Mouse (Mus musculus) midbrain, postnatal 0 days (tissue): ENCODE measurements around the gene Gdf11. TPM values are rescaled to one million over a fixed set of nuclear protein-coding genes. Genes with fewer than 3 reads are reported as not detected.

Experiments used
- ATAC-seq: fragments of 200-750 bp; cut with Nextera tagmentation; 2 replicates; pipeline ENCODE4 v1.8.0; 2017; ENCODE audit warnings: moderate number of reproducible peaks, mild to moderate bottlenecking, moderate TSS enrichment, moderate library complexity; ENCODE audit not compliant: low FRiP score
- DNase-seq: peaks from one replicate; pipeline ENCODE4 v3.0.0-alpha.2; 2015; ENCODE audit warnings: low spot score
- H3K27ac ChIP-seq: fragments of 300-500 bp; sonication (generic); 2 replicates; pipeline ENCODE4 v1.5.1; 2014; ENCODE audit warnings: low read depth, mild to moderate bottlenecking, low read length, mixed read lengths
- H3K27me3 ChIP-seq: fragments of 300-500 bp; sonication (generic); 2 replicates; pipeline ENCODE4 v1.6.1; 2014; ENCODE audit warnings: low read length, control low read depth, mixed read lengths; ENCODE audit not compliant: insufficient read depth
- H3K36me3 ChIP-seq: fragments of 300-500 bp; sonication (generic); 2 replicates; pipeline ENCODE4 v1.6.1; 2014; ENCODE audit warnings: low read length, control low read depth, mixed read lengths; ENCODE audit not compliant: insufficient read depth
- H3K4me1 ChIP-seq: fragments of 300-500 bp; sonication (generic); 2 replicates; pipeline ENCODE4 v1.6.1; 2014; ENCODE audit warnings: mild to moderate bottlenecking, control low read depth, antibody characterized with exemption, low read length, mixed read lengths; ENCODE audit not compliant: insufficient read depth
- H3K4me2 ChIP-seq: fragments of 300-500 bp; sonication (generic); 2 replicates; pipeline ENCODE4 v1.6.1; 2014; ENCODE audit warnings: low read depth, mild to moderate bottlenecking, low read length, mixed read lengths; ENCODE audit not compliant: poor library complexity, severe bottlenecking
- H3K4me3 ChIP-seq: fragments of 300-500 bp; sonication (generic); 2 replicates; pipeline ENCODE4 v1.5.1; 2014; ENCODE audit warnings: low read depth, mild to moderate bottlenecking, low read length, moderate library complexity
- H3K9ac ChIP-seq: fragments of 300-500 bp; sonication (generic); replicated peaks from 2 replicates; pipeline ENCODE4 v1.6.1; 2014; ENCODE audit warnings: mild to moderate bottlenecking, low read length, moderate library complexity, mixed read lengths; ENCODE audit not compliant: poor library complexity, severe bottlenecking
- H3K9me3 ChIP-seq: fragments of 300-500 bp; sonication (generic); 2 replicates; pipeline ENCODE4 v1.6.1; 2016; ENCODE audit warnings: low read length, control low read depth
- CTCF ChIP-seq: IDR thresholded peaks from 2 replicates; pipeline ENCODE4 v1.5.1; 2016; ENCODE audit warnings: antibody characterized with exemption, mild to moderate bottlenecking
- WGBS: fragments of 180-500 bp; shearing (Covaris S2); extraction: QIAGEN DNeasy Blood & Tissue Kit; methylation state at CpG from one replicate; pipeline ENCODE4 v1.1.7; 2014; 5-methylcytosine and 5-hydroxymethylcytosine counted together
- polyA plus RNA-seq: library from polyadenylated mRNA; unstranded; fragments of >200 nt; fragmentation: Nextera tagmentation; extraction: Ambion mirVana; gene quantifications from 2 replicates; pipeline ENCODE4 v1.2.1, GENCODE M21; 2015
- total RNA-seq: library from RNA; depleted of rRNA; stranded (reverse); fragments of >200 nt; gene quantifications from 2 replicates; pipeline ENCODE4 v1.2.3, GENCODE M21; 2014

The Gdf11 gene
- total and polyA plus RNA-seq, 2 experiments from 2014 or later, result 7.5 to 22.4 TPM

- peaks cover 15% of the 10 kb centered on the region; the same call in 1 of the 2 replicates for H3K36me3 ChIP-seq
- H3K4me3 ChIP-seq, result no peak overlapping the region
- H3K9ac ChIP-seq, result no peak overlapping the region
- no peak overlapping the region for H3K4me2 ChIP-seq
- ATAC-seq, result no peak
- no peaks in the 10 kb centered on the region for H3K4me1 ChIP-seq
- TF ChIP-seq CTCF, result no peak
- H3K9me3 ChIP-seq, result no peaks in the 10 kb centered on the region
- no peak for DNase-seq
- H3K27ac ChIP-seq, result no peak overlapping the region
- H3K27me3 ChIP-seq, result no peaks in the 10 kb centered on the region
Measured at GRCm38 (mm10) chr10:128878291-128878690, 13.2 kb downstream of the Gdf11 start.

GRCm38 (mm10) chr10:128870341-128870740 is 21.2 kb downstream of the Gdf11 start:
- no peaks in the 10 kb centered on the region for H3K4me1 ChIP-seq
- no peak for TF ChIP-seq CTCF
- H3K9ac ChIP-seq, result no peak overlapping the region
- DNase-seq, result no peak
- H3K4me2 ChIP-seq, result no peak overlapping the region
- 80% methylated on average over 3 of the region's 3 CpGs for WGBS
- peaks cover 17% of the 10 kb centered on the region for H3K36me3 ChIP-seq
- H3K27ac ChIP-seq, result no peak overlapping the region
- H3K4me3 ChIP-seq, result no peak overlapping the region
- H3K9me3 ChIP-seq, result no peaks in the 10 kb centered on the region
- no peaks in the 10 kb centered on the region for H3K27me3 ChIP-seq
- no peak for ATAC-seq

GRCm38 (mm10) chr10:128866518-128866917 is 25.0 kb downstream of the Gdf11 start:
- Histone ChIP-seq H3K9ac (no peak overlapping the region), H3K9me3 (no peaks in the 10 kb centered on the region), H3K36me3 (peaks cover 13% of the 10 kb centered on the region; the same call in 1 of the 2 replicates), H3K4me3 (no peak overlapping the region), H3K4me2 (no peak overlapping the region), H3K27ac (no peak overlapping the region), H3K27me3 (no peaks in the 10 kb centered on the region), H3K4me1 (no peaks in the 10 kb centered on the region)
- ATAC-seq (no peak), DNase-seq (no peak)
- WGBS, result 95% methylated on average over 1 of the region's 1 CpGs
- TF ChIP-seq CTCF, result no peak

GRCm38 (mm10) chr10:128866042-128866441 is 25.5 kb downstream of the Gdf11 start:
- Histone ChIP-seq H3K9ac (no peak overlapping the region), H3K4me3 (no peak overlapping the region), H3K27ac (no peak overlapping the region), H3K4me1 (no peaks in the 10 kb centered on the region), H3K36me3 (peaks cover 13% of the 10 kb centered on the region; the same call in 1 of the 2 replicates), H3K4me2 (no peak overlapping the region), H3K27me3 (no peaks in the 10 kb centered on the region), H3K9me3 (no peaks in the 10 kb centered on the region)
- 85% methylated on average over 3 of the region's 3 CpGs for WGBS
- ATAC-seq, result no peak
- no peak for DNase-seq
- TF ChIP-seq CTCF, result peak; percentile 42

- Histone ChIP-seq H3K4me1 (no peaks in the 10 kb centered on the region), H3K27ac (no peak overlapping the region), H3K4me2 (no peak overlapping the region), H3K4me3 (no peak overlapping the region), H3K9ac (no peak overlapping the region), H3K9me3 (no peaks in the 10 kb centered on the region), H3K36me3 (peaks cover 6% of the 10 kb centered on the region; the same call in 1 of the 2 replicates), H3K27me3 (no peaks in the 10 kb centered on the region)
- TF ChIP-seq CTCF, result no peak
- DNase-seq (no peak), ATAC-seq (no peak)
Measured at GRCm38 (mm10) chr10:128861176-128861575, 30.3 kb downstream of the Gdf11 start.

GRCm38 (mm10) chr10:128850339-128850738 is 41.2 kb downstream of the Gdf11 start:
- Histone ChIP-seq H3K4me3 (no peak overlapping the region), H3K4me1 (no peaks in the 10 kb centered on the region), H3K9me3 (no peaks in the 10 kb centered on the region), H3K36me3 (no peaks in the 10 kb centered on the region; the same call in 1 of the 2 replicates), H3K4me2 (no peak overlapping the region), H3K27ac (no peak overlapping the region), H3K9ac (no peak overlapping the region), H3K27me3 (no peaks in the 10 kb centered on the region)
- ATAC-seq (no peak), DNase-seq (no peak)
- 76% methylated on average over 3 of the region's 3 CpGs for whole genome bisulfite sequencing
- TF ChIP-seq CTCF, result no peak
